Mouse (Mus musculus) kidney, postnatal 0 days (tissue): Measurements from ENCODE around the gene Gdf11. TPM values are rescaled to one million over a fixed set of nuclear protein-coding genes. Genes with fewer than 3 reads are reported as not detected.
A peak's percentile ranks its signal among the peaks of the same experiment; 100 is the strongest.

ENCODE experiments used
- ATAC-seq: fragments of 200-750 bp; cut with Nextera tagmentation; replicated peaks from 2 replicates; pipeline ENCODE4 v1.8.0; 2017; ENCODE audit warnings: low read depth, moderate number of reproducible peaks, moderate TSS enrichment, moderate library complexity; ENCODE audit not compliant: low FRiP score
- DNase-seq: peaks from one replicate; pipeline ENCODE4 v3.0.0-alpha.2; 2016; ENCODE audit warnings: low spot score
- H3K27ac ChIP-seq: fragments of 300-500 bp; sonication (generic); 2 replicates; pipeline ENCODE4 v1.5.1; 2014; ENCODE audit warnings: mild to moderate bottlenecking
- H3K27me3 ChIP-seq: fragments of 300-500 bp; sonication (generic); 2 replicates; pipeline ENCODE4 v1.6.1; 2014; ENCODE audit warnings: low read length, mixed read lengths; ENCODE audit not compliant: insufficient read depth
- H3K36me3 ChIP-seq: fragments of 300-500 bp; sonication (generic); 2 replicates; pipeline ENCODE4 v1.6.1; 2014; ENCODE audit warnings: low read length, mixed read lengths; ENCODE audit not compliant: insufficient read depth
- H3K4me1 ChIP-seq: fragments of 300-500 bp; sonication (generic); replicated peaks from 2 replicates; pipeline ENCODE4 v1.6.1; 2014; ENCODE audit warnings: antibody characterized with exemption, low read length, mixed read lengths; ENCODE audit not compliant: insufficient read depth
- H3K4me2 ChIP-seq: fragments of 300-500 bp; sonication (generic); 2 replicates; pipeline ENCODE4 v1.6.1; 2014; ENCODE audit warnings: mild to moderate bottlenecking, low read length, moderate library complexity, mixed read lengths
- H3K4me3 ChIP-seq: fragments of 300-500 bp; sonication (generic); replicated peaks from 2 replicates; pipeline ENCODE4 v1.5.1; 2014; ENCODE audit warnings: low read depth, low read length
- H3K9ac ChIP-seq: fragments of 300-500 bp; sonication (generic); 2 replicates; pipeline ENCODE4 v1.6.1; 2014; ENCODE audit warnings: low read depth, low read length
- H3K9me3 ChIP-seq: fragments of 300-500 bp; sonication (generic); replicated peaks from 2 replicates; pipeline ENCODE4 v1.6.1; 2016; ENCODE audit warnings: low read length, inconsistent platforms, mixed read lengths
- CTCF ChIP-seq: IDR thresholded peaks from 2 replicates; pipeline ENCODE4 v1.5.1; 2016; ENCODE audit warnings: antibody characterized with exemption, low read depth, mild to moderate bottlenecking, moderate library complexity
- WGBS: fragments of 180-500 bp; shearing (Covaris S2); extraction: QIAGEN DNeasy Blood & Tissue Kit; methylation state at CpG from one replicate; pipeline ENCODE4 v1.1.7; 2014; 5-methylcytosine and 5-hydroxymethylcytosine counted together
- polyA plus RNA-seq: library from polyadenylated mRNA; unstranded; fragments of >200 nt; fragmentation: Nextera tagmentation; extraction: Ambion mirVana; gene quantifications from 2 replicates; pipeline ENCODE4 v1.2.1, GENCODE M21; 2015

Gene Gdf11
- polyA plus RNA-seq, 1 experiment from 2014 or later, result 7.7 TPM

DNA sequence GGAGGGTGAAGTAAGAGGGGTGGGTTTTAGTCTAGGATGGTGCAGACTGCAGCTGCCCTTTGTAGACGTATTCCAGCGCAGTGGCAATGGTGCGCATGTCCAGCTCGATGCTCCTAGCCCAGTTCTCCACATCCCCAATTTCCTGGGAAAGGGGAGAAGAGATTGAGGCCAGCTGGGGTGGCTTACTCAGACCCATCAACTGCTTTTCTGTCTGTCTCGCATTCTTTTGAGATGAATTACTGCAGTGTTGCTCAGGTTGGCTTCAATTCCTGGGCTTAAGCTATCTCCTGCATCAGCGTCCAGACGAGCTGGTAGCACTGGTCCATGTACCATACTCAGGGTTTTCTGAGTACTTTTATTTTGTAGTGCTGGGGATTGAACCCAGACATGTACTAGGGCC, 28.4 kb upstream of the Gdf11 start:
- Histone ChIP-seq H3K4me2 (no peak overlapping the region), H3K36me3 (peaks cover 15% of the 10 kb centered on the region; the same call in 1 of the 2 replicates), H3K27ac (peak overlapping the region; percentile 25), H3K4me3 (no peak overlapping the region), H3K9me3 (no peaks in the 10 kb centered on the region), H3K27me3 (no peaks in the 10 kb centered on the region), H3K9ac (0 out of 2 replicates have a peak overlapping the region, but pooled peaks have one; percentile 18), H3K4me1 (peaks cover 31% of the 10 kb centered on the region)
- ATAC-seq (no peak), DNase-seq (no peak)
- 73% methylated on average over 7 of the region's 7 CpGs for WGBS
- TF ChIP-seq CTCF, result no peak

DNA sequence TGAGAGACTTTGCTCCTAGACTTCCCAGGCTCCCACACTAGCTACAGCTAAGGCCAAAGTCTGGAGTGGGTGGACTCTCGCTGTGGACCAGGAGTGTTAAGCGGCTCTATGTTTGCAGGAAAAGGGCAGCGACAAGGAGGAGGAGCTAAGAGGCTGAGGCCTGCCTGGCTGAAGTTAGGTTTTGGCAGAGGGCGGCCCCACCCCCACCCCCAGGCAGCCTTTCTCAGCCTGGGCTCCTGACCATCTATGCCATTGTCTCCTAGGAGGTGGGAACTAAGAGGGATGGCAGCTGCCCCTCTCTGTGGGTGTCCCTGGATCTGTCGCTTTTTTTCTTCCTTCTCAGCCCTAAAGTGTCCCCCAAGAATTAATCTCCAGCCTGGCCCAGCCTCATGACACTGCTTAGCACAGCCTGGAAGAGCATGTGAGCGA, 27.7 kb upstream of the Gdf11 start:
- peak; percentile 25 for ATAC-seq
- no peak for TF ChIP-seq CTCF
- peaks cover 31% of the 10 kb centered on the region for H3K4me1 ChIP-seq
- 0 out of 2 replicates have a peak overlapping the region, but pooled peaks have one; percentile 18 for H3K9ac ChIP-seq
- peak; percentile 59 for DNase-seq
- no peak overlapping the region for H3K4me2 ChIP-seq
- H3K27me3 ChIP-seq, result no peaks in the 10 kb centered on the region
- no peaks in the 10 kb centered on the region for H3K9me3 ChIP-seq
- WGBS, result 25% methylated on average over 6 of the region's 6 CpGs
- H3K27ac ChIP-seq, result peak overlapping the region; percentile 25
- H3K4me3 ChIP-seq, result no peak overlapping the region
- peaks cover 20% of the 10 kb centered on the region; the same call in 1 of the 2 replicates for H3K36me3 ChIP-seq

DNA sequence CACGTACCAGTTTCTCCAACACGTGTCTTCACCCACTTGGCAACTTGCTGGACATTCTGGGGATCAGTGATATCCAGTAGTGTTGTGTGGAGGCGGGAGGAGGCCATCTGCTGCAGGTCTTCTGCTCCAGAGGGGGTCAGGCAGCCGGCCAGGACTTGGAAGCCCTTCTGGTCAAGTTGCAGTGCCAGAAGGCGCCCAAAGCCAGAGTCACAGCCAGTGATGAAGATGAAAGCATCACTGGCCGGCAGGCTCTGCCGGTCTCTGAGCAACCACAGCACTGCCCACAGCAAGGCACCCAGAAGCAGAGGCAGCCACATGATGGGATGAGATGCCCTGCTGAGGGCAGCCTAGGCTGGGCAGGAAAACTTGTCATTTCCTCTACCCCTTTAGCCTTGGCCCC, 26.7 kb upstream of the Gdf11 start:
- no peak overlapping the region for H3K9ac ChIP-seq
- no peak for TF ChIP-seq CTCF
- 0 out of 2 replicates have a peak overlapping the region, but pooled peaks have one; percentile 25 for H3K27ac ChIP-seq
- no peaks in the 10 kb centered on the region for H3K27me3 ChIP-seq
- DNase-seq (no peak), ATAC-seq (no peak)
- H3K4me2 ChIP-seq, result no peak overlapping the region
- no peaks in the 10 kb centered on the region for H3K9me3 ChIP-seq
- peaks cover 30% of the 10 kb centered on the region; the same call in 1 of the 2 replicates for H3K36me3 ChIP-seq
- WGBS, result 70% methylated on average over 7 of the region's 7 CpGs
- H3K4me3 ChIP-seq, result no peak overlapping the region
- peaks cover 35% of the 10 kb centered on the region for H3K4me1 ChIP-seq

DNA sequence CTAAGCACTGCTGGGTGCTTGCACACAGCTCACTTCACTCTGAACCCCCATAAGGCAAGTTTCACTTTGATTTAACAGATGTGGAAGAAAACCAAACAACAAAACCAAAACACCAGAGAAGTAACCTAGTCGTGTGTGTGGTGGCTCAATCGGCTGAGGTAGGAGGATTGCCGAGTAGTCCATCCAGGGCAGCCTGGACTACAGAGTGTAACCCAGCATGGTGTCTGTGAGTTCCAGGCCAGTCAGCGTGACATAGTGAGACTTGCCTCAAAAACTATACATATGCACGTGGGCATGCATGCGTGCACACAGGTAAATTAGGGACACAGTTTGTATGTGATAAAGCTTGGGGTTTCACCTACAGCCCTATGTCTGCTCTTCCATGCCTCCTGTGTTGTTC, 25.9 kb upstream of the Gdf11 start:
- no peak for ATAC-seq
- Histone ChIP-seq H3K9me3 (no peaks in the 10 kb centered on the region), H3K4me2 (no peak overlapping the region), H3K27me3 (no peaks in the 10 kb centered on the region), H3K9ac (no peak overlapping the region), H3K27ac (no peak overlapping the region), H3K4me3 (no peak overlapping the region), H3K36me3 (peaks cover 30% of the 10 kb centered on the region; the same call in 1 of the 2 replicates), H3K4me1 (peaks cover 33% of the 10 kb centered on the region)
- 87% methylated on average over 6 of the region's 6 CpGs for WGBS
- no peak for DNase-seq
- TF ChIP-seq CTCF, result no peak

DNA sequence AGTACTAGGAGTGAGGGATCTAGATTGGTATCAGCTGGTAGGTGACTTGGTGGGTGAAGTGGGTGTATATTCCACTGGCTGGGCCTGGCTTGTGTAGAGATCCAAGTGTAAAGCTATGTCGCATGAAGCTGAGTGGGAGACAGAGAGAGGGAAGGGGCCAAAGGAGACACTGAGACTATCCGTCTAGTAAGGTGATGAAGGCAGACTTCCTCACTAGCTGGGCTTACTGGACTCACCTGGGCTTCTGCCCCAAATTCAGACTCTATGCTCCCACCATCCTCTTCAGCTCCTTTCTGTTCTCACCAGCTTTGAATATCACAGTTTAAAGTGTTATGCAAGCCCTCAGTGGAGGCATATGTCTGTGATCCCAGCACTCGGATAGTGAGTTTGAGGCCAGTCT, 25.1 kb upstream of the Gdf11 start:
- Histone ChIP-seq H3K4me2 (no peak overlapping the region), H3K9ac (no peak overlapping the region), H3K9me3 (no peaks in the 10 kb centered on the region), H3K36me3 (peaks cover 30% of the 10 kb centered on the region; the same call in 1 of the 2 replicates), H3K4me3 (no peak overlapping the region), H3K4me1 (peaks cover 25% of the 10 kb centered on the region), H3K27ac (no peak overlapping the region), H3K27me3 (no peaks in the 10 kb centered on the region)
- no peak for TF ChIP-seq CTCF
- ATAC-seq (no peak), DNase-seq (no peak)
- WGBS, result 81% methylated on average over 3 of the region's 3 CpGs

DNA sequence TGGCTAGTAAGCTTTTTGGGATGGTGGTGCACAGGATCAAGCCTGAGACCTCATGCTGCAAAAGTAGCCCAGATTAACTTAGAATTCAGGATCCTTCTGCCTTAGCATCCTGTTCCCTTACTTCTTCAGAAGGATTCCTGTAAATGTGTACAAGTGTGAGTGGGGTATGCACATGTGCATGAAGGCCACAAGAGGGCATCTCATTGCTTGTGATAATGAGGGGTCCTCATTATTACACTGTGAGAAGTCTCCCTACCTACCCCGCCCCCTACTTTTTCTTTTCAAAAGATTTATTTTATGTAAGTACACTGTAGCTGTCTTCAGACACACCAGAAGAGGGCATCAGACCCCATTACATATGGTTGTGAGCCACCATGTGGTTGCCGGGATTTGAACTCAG, 24.0 kb upstream of the Gdf11 start:
- H3K4me2 ChIP-seq, result no peak overlapping the region
- no peak overlapping the region for H3K4me3 ChIP-seq
- H3K9ac ChIP-seq, result no peak overlapping the region
- WGBS, result 96% methylated on average over 2 of the region's 2 CpGs
- H3K27me3 ChIP-seq, result no peaks in the 10 kb centered on the region
- no peaks in the 10 kb centered on the region for H3K9me3 ChIP-seq
- H3K4me1 ChIP-seq, result peaks cover 14% of the 10 kb centered on the region
- no peak overlapping the region for H3K27ac ChIP-seq
- ATAC-seq, result no peak
- peak; percentile 54 for TF ChIP-seq CTCF
- DNase-seq, result no peak
- H3K36me3 ChIP-seq, result peaks cover 30% of the 10 kb centered on the region; the same call in 1 of the 2 replicates

DNA sequence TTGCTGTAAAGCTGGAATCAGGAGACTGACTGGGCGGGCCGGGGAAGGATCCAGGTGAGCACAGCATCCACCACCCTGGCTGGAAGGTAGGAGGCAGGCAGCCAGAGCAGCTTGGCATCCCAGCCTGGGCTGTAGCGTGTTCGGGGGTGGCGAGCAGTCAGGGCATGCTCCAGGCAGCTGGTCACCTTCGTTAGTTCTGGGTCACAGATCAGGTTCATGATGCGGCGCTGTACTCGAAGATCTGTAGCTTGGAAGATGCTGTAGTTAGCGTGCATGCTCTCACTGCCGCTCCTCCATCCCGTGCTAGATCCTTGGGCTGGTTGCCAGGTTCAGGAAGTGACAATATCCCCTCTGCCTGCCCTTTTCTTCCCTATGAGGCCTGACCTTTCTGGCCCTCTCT, 22.2 kb upstream of the Gdf11 start:
- TF ChIP-seq CTCF, result no peak
- H3K36me3 ChIP-seq, result peaks cover 30% of the 10 kb centered on the region; the same call in 1 of the 2 replicates
- H3K9me3 ChIP-seq, result no peaks in the 10 kb centered on the region
- no peak overlapping the region for H3K27ac ChIP-seq
- H3K9ac ChIP-seq, result no peak overlapping the region
- ATAC-seq (no peak), DNase-seq (no peak)
- H3K4me3 ChIP-seq, result no peak overlapping the region
- 60% methylated on average over 12 of the region's 12 CpGs for WGBS
- H3K27me3 ChIP-seq, result no peaks in the 10 kb centered on the region
- no peak overlapping the region for H3K4me2 ChIP-seq
- peaks cover 12% of the 10 kb centered on the region for H3K4me1 ChIP-seq
